Mouse (Mus musculus) heart, adult 8-10 months (tissue): ENCODE results near the gene Hdac5. TPM values are rescaled to one million over a fixed set of nuclear protein-coding genes. Genes with fewer than 3 reads are reported as not detected.

Experiments used
- DNase-seq: peaks from one replicate; pipeline ENCODE4 v3.0.0; 2022; ENCODE audit warnings: low spot score
- total RNA-seq, 4 experiments: library from RNA; stranded (reverse); gene quantifications; 2 replicates each; pipeline ENCODE4 v1.2.4; 2022

Gene Hdac5
- total RNA-seq, 4 experiments from 2014 or later: 114 to 136 (median 121) TPM

GRCm38 (mm10) chr11:102240636-102241035 is 10.7 kb upstream of the Hdac5 start:
- DNase-seq: no peak

DNA sequence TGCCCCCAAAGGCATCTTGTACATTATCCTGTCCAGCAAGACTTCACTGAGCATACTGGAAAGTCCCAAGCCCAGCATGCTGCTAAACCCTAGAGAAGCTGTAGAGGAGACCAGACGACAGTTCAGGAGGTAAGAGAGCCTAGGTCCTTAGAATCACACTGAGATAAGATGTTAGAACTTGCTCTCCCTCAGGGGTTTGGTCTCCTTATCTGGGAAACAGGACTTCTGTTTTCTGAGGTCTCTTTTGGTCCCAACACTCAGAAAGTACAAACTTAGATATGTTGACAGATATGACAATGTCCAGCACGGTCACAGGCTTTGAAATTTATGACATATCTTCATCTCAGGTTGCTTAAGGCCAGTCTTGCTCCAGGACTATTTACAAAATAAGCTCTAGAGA is 6.1 kb upstream of the Hdac5 start:
- DNase-seq: no peak

DNA sequence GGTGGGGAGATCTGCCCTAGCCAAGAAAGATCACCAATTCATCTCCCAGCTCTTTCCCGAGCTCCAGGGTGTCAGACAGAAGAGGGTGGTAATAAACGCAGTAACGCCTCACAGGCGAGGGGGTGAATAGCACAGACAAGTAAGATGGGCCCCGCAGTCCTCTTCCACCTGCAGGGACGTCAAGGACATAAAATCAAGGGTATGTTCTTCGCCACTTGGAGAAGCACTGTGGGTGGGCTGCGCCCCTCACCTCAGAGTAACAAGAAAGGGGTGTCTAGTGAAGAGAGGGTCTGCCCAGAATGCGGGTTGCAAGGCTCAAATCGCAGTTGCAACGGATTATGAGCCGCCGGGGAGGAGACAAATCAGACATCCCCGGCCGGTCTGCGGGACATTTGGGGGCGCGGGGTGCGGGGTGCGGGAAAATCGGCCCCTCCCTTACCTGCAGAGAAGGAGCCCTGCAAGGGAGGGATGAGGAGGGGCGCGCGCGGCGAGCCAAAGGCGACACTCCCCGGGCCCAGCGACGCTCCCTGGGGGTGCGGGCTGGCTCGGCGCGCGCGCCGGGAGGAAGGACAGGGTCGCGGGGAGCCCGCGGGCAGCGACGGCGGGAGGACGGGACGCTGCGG is 524 bp downstream of the Hdac5 start:
- DNase-seq: no peak

- no peak for DNase-seq
Measured at GRCm38 (mm10) chr11:102228646-102229268, 1.2 kb downstream of the Hdac5 start.

DNA sequence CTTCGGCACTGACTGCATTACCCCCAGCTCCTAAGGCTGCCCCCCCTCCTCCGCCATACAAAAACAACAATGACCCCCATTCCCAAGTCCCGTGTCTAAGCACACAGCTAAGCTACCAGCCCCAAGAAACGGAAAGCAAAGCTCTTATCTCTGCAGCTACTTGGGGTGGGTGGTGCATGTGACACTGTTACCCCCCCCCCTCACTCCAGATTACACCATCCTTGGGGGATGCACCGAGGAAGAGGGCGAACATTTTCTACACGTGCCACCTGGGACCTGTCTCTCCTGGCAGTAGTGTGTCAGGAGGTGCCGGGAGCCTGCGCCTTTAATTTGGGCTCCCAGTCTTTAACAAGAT is 1.8 kb downstream of the Hdac5 start:
- DNase-seq: no peak

- no peak for DNase-seq
Measured at GRCm38 (mm10) chr11:102227270-102228190, 2.4 kb downstream of the Hdac5 start.

- DNase-seq: no peak
Measured at GRCm38 (mm10) chr11:102226067-102226978, 3.6 kb downstream of the Hdac5 start.

DNA sequence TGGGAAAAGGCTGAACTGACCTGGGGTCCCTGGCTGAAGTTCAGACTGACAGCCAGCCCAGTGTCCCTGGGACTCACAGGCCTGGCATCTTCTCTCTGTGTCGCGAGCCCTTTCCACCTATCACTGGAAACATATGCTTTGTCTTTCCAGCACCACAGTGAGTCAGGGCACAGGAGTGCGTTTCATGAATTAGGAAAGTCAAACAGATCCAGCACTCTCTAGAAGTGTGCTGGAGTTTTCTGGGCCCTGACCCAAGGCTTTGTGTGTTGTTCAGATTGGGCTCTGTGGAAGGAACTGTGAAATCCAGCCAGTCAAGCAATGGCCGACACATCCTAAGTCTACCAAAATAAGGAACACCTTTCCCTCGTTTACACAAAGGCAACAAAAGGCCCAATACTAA is 4.7 kb downstream of the Hdac5 start:
- no peak for DNase-seq

- DNase-seq: no peak
Measured at GRCm38 (mm10) chr11:102224686-102225085, 5.3 kb downstream of the Hdac5 start.

GRCm38 (mm10) chr11:102223166-102223565 is 6.8 kb downstream of the Hdac5 start:
- no peak for DNase-seq

- DNase-seq: no peak
Measured at GRCm38 (mm10) chr11:102221954-102222351, 8.0 kb downstream of the Hdac5 start.

DNA sequence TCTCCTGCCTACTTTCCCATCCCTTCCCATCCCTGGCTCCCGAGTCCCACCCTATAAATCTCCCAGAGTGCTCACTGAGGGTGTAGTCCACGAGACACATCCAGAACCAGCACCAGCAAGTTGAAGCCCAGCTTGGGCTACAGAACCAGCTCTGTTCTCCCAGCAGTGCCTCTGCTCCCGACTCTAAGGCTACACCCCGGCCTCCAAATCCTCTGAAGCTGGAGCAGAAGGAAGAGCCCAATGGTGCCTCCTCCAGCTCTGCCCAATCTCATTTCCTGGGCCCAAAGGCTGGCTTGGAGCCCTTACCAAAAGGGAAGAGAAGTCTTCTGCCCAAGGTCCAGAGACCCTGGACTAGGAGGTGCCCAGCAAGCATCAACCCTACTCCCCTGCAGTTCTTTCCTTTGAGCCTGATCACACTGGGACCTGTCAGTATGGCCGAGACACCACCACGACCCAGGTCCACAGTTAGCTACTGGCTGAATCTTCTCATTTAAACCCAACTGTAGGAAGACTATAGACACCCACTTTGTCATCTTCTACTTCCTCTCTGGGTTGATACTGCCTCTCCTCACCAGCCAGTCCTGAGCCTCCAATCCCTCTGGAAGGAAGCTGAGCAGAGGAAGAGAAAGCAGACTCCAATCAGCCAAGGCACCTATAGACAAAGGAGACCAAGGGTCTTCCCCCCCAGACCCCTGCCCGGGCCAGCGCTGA is 8.6 kb downstream of the Hdac5 start:
- no peak for DNase-seq

DNA sequence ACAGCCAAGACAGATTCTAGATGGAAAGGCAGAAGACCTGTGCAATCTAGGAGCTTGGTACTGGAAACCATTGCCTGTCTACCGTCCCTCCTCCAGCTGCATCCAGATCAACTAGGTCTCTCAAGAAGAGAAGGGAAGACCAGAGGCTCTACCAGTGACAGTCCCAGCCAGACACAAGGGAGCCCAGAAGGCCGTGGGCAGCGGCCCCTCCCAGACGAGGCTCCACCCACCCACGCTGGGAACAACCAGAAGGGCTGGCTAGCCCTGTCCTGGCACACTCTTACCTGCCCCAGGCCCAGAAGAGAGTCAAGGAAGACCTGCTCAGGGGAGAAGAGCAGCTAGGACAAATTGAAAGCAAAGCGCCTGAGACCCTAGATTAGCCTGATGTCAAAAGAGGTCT is 9.5 kb downstream of the Hdac5 start:
- DNase-seq: no peak

DNA sequence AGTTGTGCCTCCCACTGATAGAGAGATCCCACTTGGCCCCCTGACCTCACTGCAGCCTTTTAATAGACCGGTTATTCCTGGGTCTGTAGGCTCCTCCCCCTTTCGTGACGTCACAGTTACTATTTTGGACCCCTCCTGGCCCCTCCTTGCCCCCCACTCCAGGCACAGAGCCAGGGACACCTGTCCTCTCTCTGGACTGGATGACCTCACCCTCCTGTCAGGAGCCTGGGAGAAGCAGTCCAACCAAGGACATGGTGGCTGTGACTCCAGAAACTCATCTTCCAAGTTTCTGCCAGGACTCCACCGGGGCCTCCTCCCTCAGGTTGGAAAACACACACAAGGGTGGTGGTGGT is 10.0 kb downstream of the Hdac5 start:
- peak; percentile 85 for DNase-seq

GRCm38 (mm10) chr11:102219247-102219993 is 10.5 kb downstream of the Hdac5 start:
- no peak for DNase-seq

DNA sequence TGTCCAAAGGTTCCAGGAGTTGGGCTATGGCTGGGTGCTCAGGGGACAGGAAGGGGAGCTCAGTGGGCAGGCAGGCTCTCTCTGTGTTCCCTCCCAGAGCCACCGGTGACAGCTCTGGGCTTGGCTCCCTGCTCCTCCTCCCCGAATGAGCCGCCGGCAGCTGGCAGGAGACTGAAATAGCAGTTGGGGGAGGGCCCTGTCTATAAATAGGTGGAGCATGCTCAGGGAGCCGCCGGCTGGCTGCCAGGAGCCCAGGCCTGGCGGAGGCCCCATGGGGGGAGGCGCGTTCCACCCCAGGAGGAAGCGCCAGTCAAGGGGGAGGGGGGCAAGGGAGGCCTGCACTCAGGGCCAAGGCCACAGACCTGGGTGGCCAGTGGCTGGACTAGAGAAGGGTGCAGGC is 11.2 kb downstream of the Hdac5 start:
- DNase-seq: peak; percentile 97

GRCm38 (mm10) chr11:102217876-102218430 is 12.0 kb downstream of the Hdac5 start:
- DNase-seq: no peak

DNA sequence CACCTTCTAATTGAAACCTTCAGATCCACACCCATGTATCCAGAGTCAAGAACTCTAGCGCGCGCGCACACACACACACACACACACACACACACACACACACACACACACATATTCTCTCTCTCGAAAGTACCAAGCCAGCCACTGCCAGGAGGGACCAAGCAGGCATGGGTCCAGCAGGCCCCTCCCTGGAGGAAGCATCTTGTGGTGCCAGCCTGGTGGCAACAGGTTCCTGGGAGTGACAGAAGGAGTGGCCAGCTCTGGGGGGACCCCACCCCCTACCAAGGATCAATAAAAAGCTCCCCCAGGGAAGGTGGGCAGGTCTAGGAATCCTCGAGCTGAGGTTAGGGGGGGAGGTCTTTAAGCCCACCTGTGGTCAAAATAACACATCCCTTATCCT is 12.6 kb downstream of the Hdac5 start:
- DNase-seq: no peak

DNA sequence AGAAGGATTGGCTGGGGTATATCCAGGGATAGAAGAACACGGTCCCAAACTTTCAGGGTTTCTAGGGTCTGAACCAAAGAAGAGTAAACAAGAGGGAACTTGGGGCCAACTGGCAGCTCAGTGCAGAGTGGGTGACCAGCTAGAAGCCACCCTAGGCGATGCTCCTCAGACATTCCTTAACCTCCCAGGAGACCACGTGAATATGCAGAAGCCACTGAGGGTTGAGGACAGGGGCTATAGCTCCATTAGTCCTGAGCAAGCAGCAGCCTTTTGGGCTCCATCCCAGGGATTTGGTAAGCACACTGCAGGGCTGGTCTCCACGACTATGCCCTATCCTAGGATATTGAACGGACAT is 13.1 kb downstream of the Hdac5 start:
- DNase-seq: no peak
